Mouse (Mus musculus) layer of hippocampus, postnatal 25 days (tissue): Measurements from ENCODE around the gene Dbp. TPM values are rescaled to one million over a fixed set of nuclear protein-coding genes. Genes with fewer than 3 reads are reported as not detected.

Experiments used
- DNase-seq, 2 experiments: peaks; one replicate each; pipeline ENCODE4 v3.0.0; 2022; ENCODE audit warnings: mixed read lengths in 2 of 2, low spot score in 1 of 2; ENCODE audit errors: extremely low spot score in 1 of 2
- total RNA-seq, 2 experiments: library from RNA; stranded (reverse); gene quantifications; 2 replicates each; pipeline ENCODE4 v1.2.3; 2021

Gene Dbp
- total RNA-seq, 2 experiments from 2014 or later, result 65.3 to 80.4 TPM

GRCm38 (mm10) chr7:45759400-45759799 lies 54.5 kb downstream of the Dbp start:
- no peak for DNase-seq

Other genes starting within 250 kb of the Dbp start
- gene Ftl1, start 245.2 kb upstream of the Dbp start, total RNA-seq, result 100 to 1,000 TPM; 204 to 228 TPM
- 10 to 100 TPM; 81.6 to 82.1 TPM for gene Bax, start 238.2 kb upstream of the Dbp start, total RNA-seq
- not detected for gene Tulp2, start 223.2 kb upstream of the Dbp start, total RNA-seq
- 1 to 10 TPM in 1 of 2 experiments, under 1 TPM in 1; 0.63 to 1.1 TPM for gene Gm45808, start 218.3 kb upstream of the Dbp start, total RNA-seq
- gene Dhdh, start 216.3 kb upstream of the Dbp start, total RNA-seq, result 1 to 10 TPM; 3.1 to 5.7 TPM
- gene Nucb1, start 194.7 kb upstream of the Dbp start, total RNA-seq, result 100 to 1,000 TPM; 102 to 105 TPM
- 10 to 100 TPM; 19.6 to 21.6 TPM for gene Ppp1r15a, start 178.8 kb upstream of the Dbp start, total RNA-seq
- under 1 TPM; 0.47 TPM for gene Plekha4, start 178.8 kb upstream of the Dbp start, total RNA-seq
- gene Hsd17b14, start 150.2 kb upstream of the Dbp start, total RNA-seq, result under 1 TPM in 1 of 2 experiments, not detected in 1; 0.54 TPM
- 10 to 100 TPM; 20.5 to 23.4 TPM for gene Bcat2, start 134.9 kb upstream of the Dbp start, total RNA-seq
- gene Fgf21, start 89.6 kb upstream of the Dbp start, total RNA-seq, result not detected
- not detected for gene Fut1, start 87.8 kb upstream of the Dbp start, total RNA-seq
- gene Izumo1, start 83.3 kb upstream of the Dbp start, total RNA-seq, result not detected
- 1 to 10 TPM; 6.1 to 6.5 TPM for gene Rasip1, start 77.6 kb upstream of the Dbp start, total RNA-seq
- gene Mamstr, start 65.1 kb upstream of the Dbp start, total RNA-seq, result 1 to 10 TPM; 3.1 to 3.4 TPM
- gene Fut2, start 38.7 kb upstream of the Dbp start, total RNA-seq, result under 1 TPM; 0.31 to 0.32 TPM
- gene Ntn5, start 21.1 kb upstream of the Dbp start, total RNA-seq, result 1 to 10 TPM; 3.4 to 4.5 TPM
- under 1 TPM; 0.80 to 0.86 TPM for gene Sec1, start 10.7 kb upstream of the Dbp start, total RNA-seq
- gene Car11, start 5.2 kb upstream of the Dbp start, total RNA-seq, result 100 to 1,000 TPM; 164 to 190 TPM
- gene Rpl18, start 10.4 kb downstream of the Dbp start, total RNA-seq, result 100 to 1,000 TPM; 342 to 393 TPM
- gene Sphk2, start 12.9 kb downstream of the Dbp start, total RNA-seq, result 10 to 100 TPM; 33.7 to 34.7 TPM
- gene Fam83e, start 16.1 kb downstream of the Dbp start, total RNA-seq, result under 1 TPM; 0.12 to 0.21 TPM
- not detected for gene Spaca4, start 20.7 kb downstream of the Dbp start, total RNA-seq
- 100 to 1,000 TPM; 256 to 314 TPM for gene Lmtk3, start 78.7 kb downstream of the Dbp start, total RNA-seq
- 1 to 10 TPM; 6.8 to 9.1 TPM for gene Sult2b1, start 79.6 kb downstream of the Dbp start, total RNA-seq
- 100 to 1,000 TPM; 153 to 154 TPM for gene Cyth2, start 109.5 kb downstream of the Dbp start, total RNA-seq
- gene Kcnj14, start 119.7 kb downstream of the Dbp start, total RNA-seq, result 1 to 10 TPM; 1.4 to 2.6 TPM
- 10 to 100 TPM; 20.0 to 20.8 TPM for gene Grwd1, start 125.9 kb downstream of the Dbp start, total RNA-seq
- gene Kdelr1, start 167.7 kb downstream of the Dbp start, total RNA-seq, result 10 to 100 TPM; 74.9 to 75.2 TPM
- gene Grin2d, start 173.3 kb downstream of the Dbp start, total RNA-seq, result 10 to 100 TPM; 11.2 to 12.7 TPM
- not detected for gene Syngr4, start 191.6 kb downstream of the Dbp start, total RNA-seq
- 10 to 100 TPM; 22.5 to 24.6 TPM for gene Tmem143, start 191.9 kb downstream of the Dbp start, total RNA-seq
- 1 to 10 TPM; 2.2 to 2.5 TPM for gene Emp3, start 216.3 kb downstream of the Dbp start, total RNA-seq
- gene Ccdc114, start 219.0 kb downstream of the Dbp start, total RNA-seq, result 1 to 10 TPM; 3.1 to 3.2 TPM